Mouse (Mus musculus): Measurements from ENCODE around the gene Acot7. TPM values are rescaled to one million over a fixed set of nuclear protein-coding genes. Genes with fewer than 3 reads are reported as not detected.

Acot7 gene
- total RNA-seq, 2 experiments from 2014 or later, result 12.5 to 13.2 TPM

GRCm38 (mm10) chr4:152173041-152173440 is 4.9 kb upstream of the Acot7 start:
- intact Hi-C loops (cut with DNase I; ENCODE audit: low total_unique reads), result loop anchor here (2.0 kb wide), 1 partner anchor 38 kb away; no protein-coding TSS in a partner anchor
- peak; percentile 71 for DNase-seq

- DNase-seq, result no peak
Measured at GRCm38 (mm10) chr4:152173956-152174355, 4.0 kb upstream of the Acot7 start.

GRCm38 (mm10) chr4:152176638-152177037 is 1.3 kb upstream of the Acot7 start:
- intact Hi-C loops (cut with DNase I; ENCODE audit: low total_unique reads), result no loop called here
- no peak for DNase-seq

More at GRCm38 (mm10) chr4:152173956-152174355, 4.0 kb upstream of the Acot7 start:
- intact Hi-C loops (cut with DNase I; ENCODE audit: low total_unique reads), result loop anchor here (2.0 kb wide), 1 partner anchor 37 kb away; no protein-coding TSS in a partner anchor

- intact Hi-C loops (cut with DNase I; ENCODE audit: low total_unique reads), result no loop called here
Measured at GRCm38 (mm10) chr4:152177174-152177536, 779 bp upstream of the Acot7 start.

GRCm38 (mm10) chr4:152178344-152178864 is 470 bp downstream of the Acot7 start:
- intact Hi-C loops (cut with DNase I; ENCODE audit: low total_unique reads), result no loop called here
- peak; percentile 35 for DNase-seq

More at GRCm38 (mm10) chr4:152177174-152177536, 779 bp upstream of the Acot7 start:
- DNase-seq, result no peak

GRCm38 (mm10) chr4:152178916-152179705 is 1.2 kb downstream of the Acot7 start:
- intact Hi-C loops (cut with DNase I; ENCODE audit: low total_unique reads), result no loop called here
- DNase-seq, result no peak

- no peak for DNase-seq
- intact Hi-C loops (cut with DNase I; ENCODE audit: low total_unique reads), result no loop called here
Measured at GRCm38 (mm10) chr4:152179946-152180660, 2.2 kb downstream of the Acot7 start.

- intact Hi-C loops (cut with DNase I; ENCODE audit: low total_unique reads), result no loop called here
- no peak for DNase-seq
Measured at GRCm38 (mm10) chr4:152182205-152182604, 4.3 kb downstream of the Acot7 start.

GRCm38 (mm10) chr4:152184353-152185035 is 6.6 kb downstream of the Acot7 start:
- intact Hi-C loops (cut with DNase I; ENCODE audit: low total_unique reads), result no loop called here
- no peak for DNase-seq

- DNase-seq, result no peak
Measured at GRCm38 (mm10) chr4:152185137-152185509, 7.2 kb downstream of the Acot7 start.

GRCm38 (mm10) chr4:152185510-152186204 is 7.7 kb downstream of the Acot7 start:
- no peak for DNase-seq

More at GRCm38 (mm10) chr4:152185137-152185509, 7.2 kb downstream of the Acot7 start:
- intact Hi-C loops (cut with DNase I; ENCODE audit: low total_unique reads), result no loop called here

GRCm38 (mm10) chr4:152186205-152187082 is 8.5 kb downstream of the Acot7 start:
- no peak for DNase-seq
- intact Hi-C loops (cut with DNase I; ENCODE audit: low total_unique reads), result no loop called here

More at GRCm38 (mm10) chr4:152185510-152186204, 7.7 kb downstream of the Acot7 start:
- intact Hi-C loops (cut with DNase I; ENCODE audit: low total_unique reads), result no loop called here

- intact Hi-C loops (cut with DNase I; ENCODE audit: low total_unique reads), result no loop called here
- no peak for DNase-seq
Measured at GRCm38 (mm10) chr4:152187142-152187541, 9.2 kb downstream of the Acot7 start.

GRCm38 (mm10) chr4:152188651-152189050 is 10.7 kb downstream of the Acot7 start:
- no peak for DNase-seq
- intact Hi-C loops (cut with DNase I; ENCODE audit: low total_unique reads), result no loop called here

GRCm38 (mm10) chr4:152189071-152189470 is 11.1 kb downstream of the Acot7 start:
- intact Hi-C loops (cut with DNase I; ENCODE audit: low total_unique reads), result no loop called here

GRCm38 (mm10) chr4:152189691-152190090 is 11.8 kb downstream of the Acot7 start:
- intact Hi-C loops (cut with DNase I; ENCODE audit: low total_unique reads), result no loop called here
- no peak for DNase-seq

More at GRCm38 (mm10) chr4:152189071-152189470, 11.1 kb downstream of the Acot7 start:
- no peak for DNase-seq

- intact Hi-C loops (cut with DNase I; ENCODE audit: low total_unique reads), result no loop called here
- DNase-seq, result no peak
Measured at GRCm38 (mm10) chr4:152190096-152190653, 12.2 kb downstream of the Acot7 start.

- no peak for DNase-seq
- intact Hi-C loops (cut with DNase I; ENCODE audit: low total_unique reads), result no loop called here
Measured at GRCm38 (mm10) chr4:152190701-152191100, 12.8 kb downstream of the Acot7 start.
